Mouse (Mus musculus): ENCODE measurements at regions not wholly inside any gene's neighbourhood (a gene's known extent, or its start where the extent isn't known, plus 50 kb on each side); places are given as distances from the start of the nearest gene placed in this dataset.

GRCm38 (mm10) chr3:133846301-133846700, 301.4 kb upstream of the Tet2 start:
- no peak for DNase-seq (ENCODE audit: low spot score in 2 of 2)

- DNase-seq (ENCODE audit: low spot score in 2 of 2), result no peak
Measured at GRCm38 (mm10) chr3:133874383-133874782, 329.4 kb upstream of the Tet2 start.

GRCm38 (mm10) chr3:133876439-133877072, 331.6 kb upstream of the Tet2 start:
- peak; percentile 41 to 74 for DNase-seq (ENCODE audit: low spot score in 2 of 2)

GRCm38 (mm10) chr3:133877310-133877709, 332.4 kb upstream of the Tet2 start:
- DNase-seq (ENCODE audit: low spot score in 2 of 2), result no peak

- no peak for DNase-seq (ENCODE audit: low spot score in 2 of 2)
Measured at GRCm38 (mm10) chr3:133880626-133881025, 335.7 kb upstream of the Tet2 start.

GRCm38 (mm10) chr3:133901931-133902330, 334.4 kb upstream of the Cxxc4 start:
- no peak for DNase-seq (ENCODE audit: low spot score in 2 of 2)

- no peak for DNase-seq (ENCODE audit: low spot score in 2 of 2)
Measured at GRCm38 (mm10) chr3:133922200-133922599, 314.1 kb upstream of the Cxxc4 start.

- DNase-seq (ENCODE audit: low spot score in 2 of 2), result no peak
Measured at GRCm38 (mm10) chr3:133965322-133965721, 271.0 kb upstream of the Cxxc4 start.

- no peak for DNase-seq (ENCODE audit: low spot score in 2 of 2)
Measured at GRCm38 (mm10) chr3:133968176-133968575, 268.1 kb upstream of the Cxxc4 start.

GRCm38 (mm10) chr3:133972774-133973173, 263.5 kb upstream of the Cxxc4 start:
- DNase-seq (ENCODE audit: low spot score in 2 of 2), result no peak

- no peak for DNase-seq (ENCODE audit: low spot score in 2 of 2)
Measured at GRCm38 (mm10) chr3:133987681-133988080, 248.6 kb upstream of the Cxxc4 start.

GRCm38 (mm10) chr3:133993971-133994370, 242.3 kb upstream of the Cxxc4 start:
- DNase-seq (ENCODE audit: low spot score in 2 of 2), result no peak

GRCm38 (mm10) chr3:133999965-134000364, 236.3 kb upstream of the Cxxc4 start:
- no peak for DNase-seq (ENCODE audit: low spot score in 2 of 2)

GRCm38 (mm10) chr3:134000595-134000994, 235.7 kb upstream of the Cxxc4 start:
- no peak for DNase-seq (ENCODE audit: low spot score in 2 of 2)

GRCm38 (mm10) chr3:134014805-134015204, 221.5 kb upstream of the Cxxc4 start:
- DNase-seq (ENCODE audit: low spot score in 2 of 2), result no peak

GRCm38 (mm10) chr3:134015412-134015811, 220.9 kb upstream of the Cxxc4 start:
- DNase-seq (ENCODE audit: low spot score in 2 of 2), result no peak

- no peak for DNase-seq (ENCODE audit: low spot score in 2 of 2)
Measured at GRCm38 (mm10) chr3:134033862-134034261, 202.4 kb upstream of the Cxxc4 start.

- no peak for DNase-seq (ENCODE audit: low spot score in 2 of 2)
Measured at GRCm38 (mm10) chr3:134036310-134036934, 199.9 kb upstream of the Cxxc4 start.

GRCm38 (mm10) chr3:134050649-134051048, 185.6 kb upstream of the Cxxc4 start:
- DNase-seq (ENCODE audit: low spot score in 2 of 2), result no peak

- no peak for DNase-seq (ENCODE audit: low spot score in 2 of 2)
Measured at GRCm38 (mm10) chr3:134082461-134082860, 153.8 kb upstream of the Cxxc4 start.

GRCm38 (mm10) chr3:134099471-134100125, 136.7 kb upstream of the Cxxc4 start:
- DNase-seq (ENCODE audit: low spot score in 2 of 2), result no peak

GRCm38 (mm10) chr3:134102151-134102738, 134.0 kb upstream of the Cxxc4 start:
- no peak for DNase-seq (ENCODE audit: low spot score in 2 of 2)

- no peak for DNase-seq (ENCODE audit: low spot score in 2 of 2)
Measured at GRCm38 (mm10) chr3:134104625-134105024, 131.7 kb upstream of the Cxxc4 start.

Measured in urinary bladder, postnatal 4 days (tissue).